Mouse (Mus musculus) G1E (cell line): Measurements from ENCODE around the gene Hacl1. TPM values are rescaled to one million over a fixed set of nuclear protein-coding genes. Genes with fewer than 3 reads are reported as not detected.
"Not testable (repeated sequence)": the region's sequence is repeated elsewhere in the genome, so short reads cannot be mapped to it uniquely, and the experiment has no call there.

Experiments used
- ATAC-seq: 2 replicates; pipeline ENCODE4 v1.8.0; 2016; ENCODE audit warnings: mild to moderate bottlenecking; ENCODE audit not compliant: insufficient number of reproducible peaks, poor library complexity, low FRiP score, severe bottlenecking; ENCODE audit errors: extremely low read depth
- DNase-seq: peaks from one replicate; pipeline ENCODE4 v3.0.0; 2012; ENCODE audit warnings: low spot score
- H3K27me3 ChIP-seq: 2 replicates; pipeline ENCODE4 v1.6.1; 2012; ENCODE audit warnings: mild to moderate bottlenecking, low read length, inconsistent platforms; ENCODE audit not compliant: insufficient read depth
- H3K36me3 ChIP-seq: replicated peaks from 2 replicates; pipeline ENCODE3; 2012; ENCODE audit warnings: mild to moderate bottlenecking, inconsistent platforms
- H3K4me1 ChIP-seq: 2 replicates; pipeline ENCODE4 v1.6.1; 2012; ENCODE audit warnings: low read depth, low read length, inconsistent platforms, mixed read lengths; ENCODE audit not compliant: insufficient read depth
- H3K4me3 ChIP-seq: 2 replicates; pipeline ENCODE4 v1.5.1; 2012; ENCODE audit warnings: low read depth, mild to moderate bottlenecking, inconsistent platforms, low read length, moderate library complexity, mixed read lengths
- H3K9me3 ChIP-seq: replicated peaks from 2 replicates; pipeline ENCODE4 v1.6.1; 2012; ENCODE audit warnings: inconsistent platforms
- CTCF ChIP-seq: IDR thresholded peaks from 2 replicates; pipeline ENCODE4 v1.5.1; 2012; ENCODE audit warnings: low read depth, low read length, inconsistent platforms, mixed read lengths
- GATA1 ChIP-seq: IDR thresholded peaks from 2 replicates; pipeline ENCODE4 v1.6.1; 2012; ENCODE audit warnings: borderline replicate concordance, low read length, inconsistent platforms, mixed read lengths
- GATA2 ChIP-seq: IDR thresholded peaks from 2 replicates; pipeline ENCODE4 v1.6.1; 2012; ENCODE audit warnings: low read depth, low read length, inconsistent platforms, borderline replicate concordance
- POLR2AphosphoS5 ChIP-seq: IDR thresholded peaks from 2 replicates; pipeline ENCODE4 v1.6.1; 2012; ENCODE audit warnings: low read depth, low read length, inconsistent platforms; ENCODE audit not compliant: insufficient replicate concordance
- TAL1 ChIP-seq: conservative IDR thresholded peaks from 2 replicates; pipeline ENCODE4 v1.6.1; 2012; ENCODE audit warnings: low read depth, low read length, inconsistent platforms, mixed read lengths
- polyA plus RNA-seq: library from polyadenylated mRNA; stranded (reverse); fragments of >175 nt; gene quantifications from 2 replicates; pipeline ENCODE4 v1.2.3, GENCODE M21; 2012
- total RNA-seq, 2 experiments: library from RNA; stranded (forward) in 1 of 2; stranded (reverse) in 1 of 2; fragments of 200-1000 nt in 1 of 2; fragments of >200 nt in 1 of 2; fragmentation: Nextera tagmentation in 1 of 2; gene quantifications; 2 replicates each; pipeline ENCODE4 v1.2.3; 2014 to 2017

Hacl1 gene
- total and polyA plus RNA-seq, 3 experiments: 1.9 to 41.8 (median 34.3) TPM

GRCm38 (mm10) chr14:31617997-31618396 lies 23.1 kb downstream of the Hacl1 start:
- Histone ChIP-seq H3K4me3 (no peak overlapping the region), H3K9me3 (no peaks in the 10 kb centered on the region), H3K36me3 (peaks cover 30% of the 10 kb centered on the region), H3K4me1 (peaks cover 2% of the 10 kb centered on the region; the same call in 1 of the 2 replicates), H3K27me3 (no peaks in the 10 kb centered on the region)
- TF ChIP-seq GATA1 (no peak), TAL1 (no peak), GATA2 (no peak)
- no peak for DNase-seq
- ATAC-seq: no peak

DNA sequence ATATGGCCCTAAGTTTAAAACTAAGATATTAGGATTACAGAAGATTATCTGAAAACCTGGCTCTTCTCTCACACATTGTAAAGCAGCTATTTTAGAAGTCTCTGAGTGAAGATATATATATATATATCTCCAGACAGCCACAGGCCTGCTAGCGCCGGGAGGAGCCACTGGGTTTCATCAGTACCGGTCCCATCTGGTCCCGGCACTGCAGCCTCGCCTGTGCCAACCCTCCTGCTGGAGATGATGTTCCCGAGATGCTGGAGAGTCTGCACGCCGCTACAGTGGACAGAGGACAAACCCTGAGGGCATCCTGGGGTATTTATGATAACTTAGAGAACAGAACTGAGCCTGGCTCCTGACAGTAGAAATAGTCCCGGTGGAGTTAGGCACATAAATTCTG lies 23.9 kb downstream of the Hacl1 start:
- TF ChIP-seq CTCF: no peak
- TF ChIP-seq TAL1: no peak
- no peak for TF ChIP-seq POLR2AphosphoS5
- TF ChIP-seq GATA2: no peak
- TF ChIP-seq GATA1: no peak
- Histone ChIP-seq H3K9me3 (no peaks in the 10 kb centered on the region), H3K36me3 (peaks cover 29% of the 10 kb centered on the region), H3K4me1 (peaks cover 2% of the 10 kb centered on the region; the same call in 1 of the 2 replicates), H3K27me3 (no peaks in the 10 kb centered on the region), H3K4me3 (no peak overlapping the region)
- no peak for DNase-seq
- ATAC-seq: no peak

- H3K36me3 ChIP-seq: peaks cover 24% of the 10 kb centered on the region
- DNase-seq (no peak), ATAC-seq (no peak)
- TF ChIP-seq POLR2AphosphoS5 (no peak), GATA1 (no peak), GATA2 (no peak), CTCF (no peak), TAL1 (no peak)
- no peaks in the 10 kb centered on the region for H3K9me3 ChIP-seq
- H3K4me1 ChIP-seq: no peaks in the 10 kb centered on the region
- no peak overlapping the region for H3K4me3 ChIP-seq
- H3K27me3 ChIP-seq: no peaks in the 10 kb centered on the region
Observed at GRCm38 (mm10) chr14:31613671-31614070, 27.4 kb downstream of the Hacl1 start.

GRCm38 (mm10) chr14:31611986-31612385 lies 29.1 kb downstream of the Hacl1 start:
- TF ChIP-seq GATA1 (no peak), POLR2AphosphoS5 (no peak), CTCF (no peak), TAL1 (no peak), GATA2 (no peak)
- H3K4me1 ChIP-seq: no peaks in the 10 kb centered on the region
- no peak for DNase-seq
- ATAC-seq: no peak
- H3K9me3 ChIP-seq: no peaks in the 10 kb centered on the region
- H3K36me3 ChIP-seq: peaks cover 18% of the 10 kb centered on the region
- H3K4me3 ChIP-seq: no peak overlapping the region
- H3K27me3 ChIP-seq: no peaks in the 10 kb centered on the region

DNA sequence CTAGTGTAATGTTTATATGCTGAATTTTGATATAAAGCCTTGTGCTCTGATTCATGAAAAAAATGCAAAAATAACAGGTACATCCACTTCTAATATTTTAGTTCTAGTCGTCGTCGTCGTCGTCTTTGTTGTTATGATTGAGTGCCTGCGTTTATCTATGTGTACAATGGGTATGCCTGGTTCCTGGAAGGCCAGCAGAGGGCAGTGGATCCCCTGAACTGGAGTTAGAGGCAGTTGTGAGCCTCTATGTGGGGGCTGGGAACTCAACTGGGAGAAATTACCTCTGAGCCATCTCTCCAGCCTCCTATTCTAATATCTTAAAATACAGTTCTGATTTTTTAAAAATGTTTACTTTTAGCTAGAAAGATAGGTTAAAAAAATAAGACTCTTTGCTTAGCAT lies 35.6 kb downstream of the Hacl1 start:
- ATAC-seq (no peak), DNase-seq (no peak)
- Histone ChIP-seq H3K9me3 (no peaks in the 10 kb centered on the region), H3K4me3 (no peak overlapping the region), H3K4me1 (0 out of 2 replicates have a peak, but pooled peaks cover 5% of the 10 kb centered on the region), H3K27me3 (peaks cover 2% of the 10 kb centered on the region; the same call in 1 of the 2 replicates), H3K36me3 (peaks cover 4% of the 10 kb centered on the region)
- TF ChIP-seq POLR2AphosphoS5 (no peak), CTCF (no peak), GATA1 (no peak), GATA2 (no peak), TAL1 (no peak)

DNA sequence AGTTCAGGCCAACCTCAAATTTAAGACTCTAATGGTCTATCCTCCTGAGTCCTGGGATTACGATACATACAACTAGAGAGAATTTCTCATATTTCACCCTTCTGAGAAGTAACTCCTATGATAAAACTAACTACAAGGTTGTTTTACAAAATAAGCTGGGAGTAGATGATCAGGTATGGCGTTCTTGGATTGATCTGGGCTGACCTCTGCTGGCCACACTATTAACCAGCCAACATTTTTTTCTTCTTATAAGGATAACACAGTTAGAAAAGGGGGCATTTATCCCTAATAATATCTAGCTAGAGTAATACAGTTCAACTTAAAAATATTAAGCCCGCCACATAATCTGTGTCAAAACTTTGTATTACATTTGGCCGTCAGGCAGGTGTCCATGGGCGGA lies 36.2 kb downstream of the Hacl1 start:
- Histone ChIP-seq H3K27me3 (peaks cover 6% of the 10 kb centered on the region; the same call in 1 of the 2 replicates), H3K4me3 (no peak overlapping the region), H3K4me1 (0 out of 2 replicates have a peak, but pooled peaks cover 5% of the 10 kb centered on the region), H3K9me3 (no peaks in the 10 kb centered on the region), H3K36me3 (peaks cover 4% of the 10 kb centered on the region)
- DNase-seq (no peak), ATAC-seq (no peak)
- TF ChIP-seq POLR2AphosphoS5 (no peak), CTCF (no peak), TAL1 (no peak), GATA1 (no peak), GATA2 (no peak)

DNA sequence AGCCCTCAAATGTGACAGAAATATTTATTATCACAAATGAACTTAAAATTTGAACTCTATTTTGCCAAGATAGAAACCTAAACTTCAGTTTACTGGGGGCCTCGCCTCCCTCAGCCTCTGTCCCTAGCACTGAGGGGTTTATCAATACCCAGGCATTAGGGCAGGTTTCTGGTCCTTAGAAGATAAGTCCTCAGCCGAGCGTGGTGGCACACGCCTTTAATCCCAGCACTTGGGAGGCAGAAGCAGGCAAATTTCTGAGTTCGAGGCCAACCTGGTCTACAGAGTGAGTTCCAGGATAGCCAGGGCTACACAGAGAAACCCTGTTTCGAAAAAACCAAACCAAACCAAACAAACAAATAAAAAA lies 38.5 kb downstream of the Hacl1 start:
- not testable (repeated sequence) for H3K27me3 ChIP-seq, H3K9me3 ChIP-seq, ATAC-seq, H3K4me1 ChIP-seq, H3K36me3 ChIP-seq, H3K4me3 ChIP-seq, DNase-seq
